Comparison of ENCODE assay signal across 1 mouse cellular context in genomic region chr6:52244471-52245039, GRCm38 (mm10).
TF ChIP-seq lines count a peak whose summit lies in the region.

No protein-coding gene starts in this region.

TF ChIP-seq in C2C12, 6 proteins besides CTCF, POLR2A, EP300 and RAD21:
- TF ChIP-seq MAX (IDR thresholded peaks at IDR 0.05) (no peak), USF1 (IDR thresholded peaks at IDR 0.05; ENCODE audit: low read depth) (peak; percentile 50)
